Mouse (Mus musculus) E14TG2a.4 (cell line): Measurements from ENCODE around the gene Rps7.
A peak's percentile ranks its signal among the peaks of the same experiment; 100 is the strongest.

Experiments used
- H3K27me3 ChIP-seq: 2 replicates; pipeline ENCODE4 v1.6.1; 2014; ENCODE audit warnings: low read length, control low read depth; ENCODE audit not compliant: insufficient read depth
- H3K36me3 ChIP-seq: 2 replicates; pipeline ENCODE4 v1.6.1; 2014; ENCODE audit warnings: low read length, control low read depth; ENCODE audit not compliant: insufficient read depth
- H3K4me1 ChIP-seq: replicated peaks from 2 replicates; pipeline ENCODE4 v1.6.1; 2014; ENCODE audit warnings: low read depth, low read length, control low read depth
- H3K4me3 ChIP-seq: replicated peaks from 2 replicates; pipeline ENCODE4 v1.5.1; 2014; ENCODE audit warnings: mild to moderate bottlenecking, low read length
- H3K9me3 ChIP-seq: 2 replicates; pipeline ENCODE4 v1.6.1; 2014; ENCODE audit warnings: low read length, control low read depth
- CTCF ChIP-seq: conservative IDR thresholded peaks from 2 replicates; pipeline ENCODE4 v1.5.1; 2014; ENCODE audit warnings: low read length
- NANOG ChIP-seq: IDR thresholded peaks from 2 replicates; pipeline ENCODE4 v1.6.1; 2014; ENCODE audit warnings: borderline replicate concordance, low read length, mixed read lengths
- POU5F1 ChIP-seq: IDR thresholded peaks from 2 replicates; pipeline ENCODE4 v1.6.1; 2014; ENCODE audit warnings: low read length, borderline replicate concordance

Gene Rps7

DNA sequence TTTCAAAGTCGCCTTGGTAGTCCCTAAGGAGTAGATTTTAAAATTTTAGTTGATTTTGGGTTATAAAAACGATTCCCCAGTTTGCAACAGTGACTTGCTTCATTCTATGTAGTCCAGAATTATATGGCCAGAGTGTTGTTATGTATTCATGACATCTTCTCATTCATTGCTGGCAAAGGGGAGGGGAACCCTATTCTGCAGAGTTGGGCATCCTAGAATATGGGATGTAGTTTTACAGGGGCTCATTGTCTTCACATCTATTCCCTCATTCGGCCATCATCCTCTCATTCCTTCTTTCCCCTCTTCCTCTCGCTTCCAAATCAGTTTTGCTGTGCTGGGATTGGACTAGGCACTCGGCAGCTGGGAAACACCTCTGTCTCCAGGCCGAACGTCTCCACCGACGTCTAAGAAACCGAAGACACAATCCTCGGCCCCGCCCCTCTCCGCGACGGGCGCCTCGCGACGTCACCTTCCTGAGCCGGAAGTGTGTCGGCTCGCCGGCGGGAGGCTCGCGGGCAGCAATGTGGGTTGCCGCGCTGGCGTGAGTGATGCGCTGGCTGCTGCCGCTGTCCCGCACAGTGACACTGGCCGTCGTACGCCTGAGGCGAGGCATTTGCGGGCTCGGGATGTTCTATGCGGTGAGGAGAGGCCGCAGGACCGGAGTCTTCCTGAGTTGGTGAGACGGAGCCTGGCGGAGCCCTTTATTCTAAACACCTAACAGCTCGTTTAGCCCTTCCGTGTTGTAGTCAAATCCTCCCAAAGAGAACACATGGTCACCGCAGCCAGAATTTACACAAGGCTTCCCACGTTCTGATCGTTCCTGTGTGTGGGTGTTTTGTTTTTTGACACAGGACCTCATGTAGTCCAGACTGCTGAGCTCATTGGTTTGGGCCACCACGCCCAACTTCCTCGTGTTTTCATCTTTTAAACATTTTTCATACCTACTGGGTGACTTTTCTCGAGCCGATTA, 13.7 kb upstream of the Rps7 start, which contains the start of gene Rnaseh1:
Gene Rnaseh1 (plus strand): TSS at position 462 of the 970 bp plus-strand sequence.
- TF ChIP-seq NANOG (no peak), CTCF (no peak), POU5F1 (no peak)
- Histone ChIP-seq H3K27me3 (peaks cover 3% of the 10 kb centered on the region; the same call in 1 of the 2 replicates), H3K9me3 (no peaks in the 10 kb centered on the region), H3K36me3 (peaks cover 28% of the 10 kb centered on the region), H3K4me3 (peak within 1 kb of the TSS; percentile 95), H3K4me1 (peaks cover 28% of the 10 kb centered on the region)

DNA sequence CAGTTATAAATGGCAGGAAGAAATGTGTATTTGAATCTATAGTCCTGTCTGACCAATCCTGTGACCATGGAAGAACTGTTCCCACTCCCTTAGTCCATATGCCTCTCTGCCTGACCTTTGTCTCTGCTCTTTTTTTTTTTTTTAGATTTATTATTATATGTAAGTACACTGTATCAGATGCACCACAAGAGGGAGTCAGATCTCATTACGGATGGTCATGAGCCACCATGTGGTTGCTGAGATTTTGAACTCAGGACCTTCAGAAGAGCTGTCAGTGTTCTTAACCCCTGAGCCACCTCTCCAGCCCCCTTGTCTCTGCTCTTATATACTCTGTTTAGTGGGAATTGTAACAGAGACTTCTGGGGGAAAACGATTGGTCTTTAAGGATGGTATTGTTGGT, 3.0 kb upstream of the Rps7 start:
- TF ChIP-seq NANOG (no peak), POU5F1 (no peak), CTCF (no peak)
- H3K4me3 ChIP-seq, result no peak overlapping the region
- no peaks in the 10 kb centered on the region for H3K9me3 ChIP-seq
- no peaks in the 10 kb centered on the region for H3K27me3 ChIP-seq
- H3K4me1 ChIP-seq, result peaks cover 3% of the 10 kb centered on the region
- H3K36me3 ChIP-seq, result peaks cover 13% of the 10 kb centered on the region

DNA sequence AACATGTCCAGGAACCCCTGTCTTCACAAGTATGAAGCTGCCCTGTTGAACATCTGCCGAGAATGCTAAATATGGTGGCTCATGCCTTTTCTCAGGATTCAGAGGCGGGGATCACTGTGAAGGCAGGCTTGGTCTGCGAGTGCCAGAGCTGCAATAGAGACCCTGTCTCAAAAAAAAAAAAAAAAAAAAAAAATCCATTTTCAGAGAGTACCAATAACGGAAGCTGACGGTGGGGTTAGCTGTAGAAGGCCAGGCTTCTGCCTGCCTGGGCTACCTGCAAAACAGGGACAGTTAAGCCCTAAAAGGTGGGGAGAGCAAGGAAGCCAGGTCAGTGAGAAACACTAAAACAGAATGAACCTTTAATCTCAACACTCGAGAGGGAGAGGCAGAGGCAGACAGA, 790 bp upstream of the Rps7 start:
- Histone ChIP-seq H3K27me3 (no peaks in the 10 kb centered on the region), H3K9me3 (no peaks in the 10 kb centered on the region), H3K4me1 (peaks cover 20% of the 10 kb centered on the region), H3K36me3 (peaks cover 36% of the 10 kb centered on the region), H3K4me3 (peak overlapping the region; percentile 94)
- TF ChIP-seq NANOG (no peak), CTCF (no peak), POU5F1 (no peak)

DNA sequence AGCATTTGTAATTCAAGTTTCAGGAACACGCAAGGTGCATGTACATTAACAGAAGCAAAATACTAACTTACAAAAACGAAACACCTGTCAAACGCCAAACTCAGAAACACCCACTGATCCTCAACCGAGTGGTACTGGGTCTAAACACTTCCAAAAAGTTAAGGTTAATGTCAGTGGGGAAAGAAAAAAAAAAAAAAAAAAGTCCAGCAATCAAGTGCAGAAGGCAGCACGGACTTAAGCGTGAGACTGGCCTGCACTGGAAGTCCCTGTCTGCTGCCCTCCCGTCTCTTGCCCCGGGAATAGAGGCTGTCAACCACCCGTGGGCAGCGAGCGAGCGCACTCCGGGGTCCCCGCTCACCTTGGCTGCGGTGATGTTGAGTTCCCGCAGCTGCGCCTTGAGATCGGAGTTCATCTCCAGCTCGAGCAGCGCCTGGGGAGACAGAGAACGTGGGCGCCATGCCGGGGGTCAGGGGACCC, 657 bp downstream of the Rps7 start:
- H3K36me3 ChIP-seq, result peaks cover 50% of the 10 kb centered on the region
- no peaks in the 10 kb centered on the region for H3K27me3 ChIP-seq
- peak overlapping the region; percentile 94 for H3K4me3 ChIP-seq
- H3K9me3 ChIP-seq, result no peaks in the 10 kb centered on the region
- peaks cover 34% of the 10 kb centered on the region for H3K4me1 ChIP-seq
- TF ChIP-seq POU5F1 (no peak), NANOG (no peak), CTCF (no peak)

DNA sequence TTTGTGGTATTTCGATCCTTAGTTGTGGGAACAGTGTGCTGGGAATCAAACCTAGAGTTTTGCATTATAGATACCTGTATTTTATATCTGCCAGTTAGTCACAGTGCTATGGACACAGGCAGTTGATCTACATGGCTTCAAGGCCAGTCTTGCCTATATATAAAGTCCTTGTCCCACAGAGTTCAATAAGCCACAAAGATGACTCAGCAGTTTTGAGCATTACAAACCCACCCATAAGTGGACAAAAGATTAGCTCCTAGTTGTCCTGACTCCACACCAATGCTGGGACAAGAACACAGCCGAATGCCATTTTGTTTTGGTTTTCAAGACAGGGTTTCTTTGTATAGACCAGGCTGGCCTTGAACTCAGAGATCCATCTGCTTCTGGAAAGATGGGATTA, 7.3 kb downstream of the Rps7 start:
- Histone ChIP-seq H3K4me3 (no peak overlapping the region), H3K36me3 (peaks cover 53% of the 10 kb centered on the region), H3K4me1 (peaks cover 41% of the 10 kb centered on the region), H3K9me3 (no peaks in the 10 kb centered on the region), H3K27me3 (no peaks in the 10 kb centered on the region)
- TF ChIP-seq POU5F1, result no peak
- no peak for TF ChIP-seq CTCF
- no peak for TF ChIP-seq NANOG

DNA sequence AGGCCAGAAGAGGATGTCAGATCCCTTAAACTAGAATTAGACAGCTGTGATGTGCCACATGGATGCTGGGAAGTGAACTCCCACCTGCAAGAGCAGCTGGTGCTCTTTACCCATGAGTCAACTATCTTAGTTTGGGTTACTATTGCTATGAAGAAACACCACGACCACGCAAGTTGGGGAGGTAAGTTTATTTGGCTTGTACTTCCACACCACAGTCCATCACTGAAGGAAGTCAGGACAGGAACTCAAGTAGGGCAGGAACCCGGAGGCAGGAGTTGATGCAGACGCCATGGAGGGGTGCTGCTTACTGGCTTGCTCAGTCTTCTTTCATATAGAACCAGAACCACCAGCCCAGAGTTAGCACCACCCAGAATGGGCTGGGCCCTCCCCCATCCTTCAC, 8.7 kb downstream of the Rps7 start:
- Histone ChIP-seq H3K27me3 (no peaks in the 10 kb centered on the region), H3K36me3 (peaks cover 40% of the 10 kb centered on the region), H3K4me1 (peaks cover 29% of the 10 kb centered on the region), H3K4me3 (no peak overlapping the region), H3K9me3 (no peaks in the 10 kb centered on the region)
- no peak for TF ChIP-seq POU5F1
- TF ChIP-seq NANOG, result no peak
- TF ChIP-seq CTCF, result no peak

DNA sequence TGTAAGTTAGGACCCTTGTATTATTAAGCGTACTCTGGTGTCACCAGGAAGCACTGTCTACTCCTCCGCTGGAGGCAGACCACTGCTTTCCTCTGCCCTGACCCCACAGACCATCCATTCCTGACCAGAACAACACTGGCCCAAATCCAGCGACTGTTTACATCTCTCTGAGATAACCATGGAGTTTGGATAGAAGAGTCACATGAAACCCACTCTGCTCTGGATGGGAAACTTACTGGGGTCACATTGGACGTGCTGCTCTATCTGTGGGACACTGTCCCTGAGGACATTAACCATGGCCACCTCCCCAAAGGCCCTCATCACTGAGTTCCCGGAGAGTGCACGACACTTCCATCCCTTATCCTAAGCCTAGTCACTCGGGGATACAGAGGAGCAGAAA, 10.3 kb downstream of the Rps7 start:
- Histone ChIP-seq H3K27me3 (no peaks in the 10 kb centered on the region), H3K9me3 (no peaks in the 10 kb centered on the region), H3K4me1 (peaks cover 13% of the 10 kb centered on the region), H3K4me3 (no peak overlapping the region), H3K36me3 (peaks cover 23% of the 10 kb centered on the region)
- TF ChIP-seq CTCF, result no peak
- no peak for TF ChIP-seq NANOG
- TF ChIP-seq POU5F1, result no peak

DNA sequence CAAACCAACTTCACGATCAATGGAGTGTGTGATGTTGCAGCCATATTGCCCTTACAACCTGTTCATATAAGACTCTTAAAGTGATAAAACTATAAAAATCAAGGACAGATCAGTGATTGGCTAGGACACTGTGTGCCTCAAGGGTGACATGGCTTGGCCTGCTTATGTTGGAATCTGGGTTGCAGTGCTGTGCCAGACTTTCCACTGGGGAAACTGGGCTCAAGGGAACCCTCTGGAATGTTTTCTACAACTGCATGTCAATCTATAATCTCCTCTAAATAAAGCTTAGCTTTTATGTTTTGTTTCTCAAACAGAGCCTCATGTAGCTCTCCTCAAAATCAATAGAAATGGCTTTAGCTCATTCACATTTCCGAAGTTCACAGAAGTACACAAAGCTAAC, 11.5 kb downstream of the Rps7 start:
- Histone ChIP-seq H3K27me3 (no peaks in the 10 kb centered on the region), H3K4me1 (peaks cover 1% of the 10 kb centered on the region; the same call in 1 of the 2 replicates), H3K36me3 (peaks cover 12% of the 10 kb centered on the region), H3K4me3 (no peak overlapping the region), H3K9me3 (no peaks in the 10 kb centered on the region)
- TF ChIP-seq CTCF, result no peak
- no peak for TF ChIP-seq POU5F1
- TF ChIP-seq NANOG, result no peak
